Mouse (Mus musculus) forebrain, embryonic 12.5 days (tissue): Measurements from ENCODE around the gene Ascl1. TPM values are rescaled to one million over a fixed set of nuclear protein-coding genes. Genes with fewer than 3 reads are reported as not detected.

Experiments used
- ATAC-seq: fragments of 200-750 bp; cut with Nextera tagmentation; 2 replicates; pipeline ENCODE4 v1.8.0; 2017; ENCODE audit warnings: moderate TSS enrichment; ENCODE audit not compliant: low FRiP score
- H3K27ac ChIP-seq: fragments of 300-500 bp; sonication (generic); 2 replicates; pipeline ENCODE4 v1.5.1; 2016; ENCODE audit warnings: mild to moderate bottlenecking
- H3K27me3 ChIP-seq: fragments of 300-500 bp; sonication (generic); 2 replicates; pipeline ENCODE4 v1.6.1; 2016; ENCODE audit warnings: mild to moderate bottlenecking
- H3K36me3 ChIP-seq: fragments of 300-500 bp; sonication (generic); replicated peaks from 2 replicates; pipeline ENCODE4 v1.6.1; 2016; ENCODE audit warnings: mild to moderate bottlenecking
- H3K4me1 ChIP-seq: fragments of 300-500 bp; sonication (generic); 2 replicates; pipeline ENCODE4 v1.6.1; 2016
- H3K4me2 ChIP-seq: fragments of 300-500 bp; sonication (generic); 2 replicates; pipeline ENCODE4 v1.6.1; 2016; ENCODE audit warnings: mild to moderate bottlenecking, moderate library complexity
- H3K4me3 ChIP-seq: fragments of 300-500 bp; sonication (generic); replicated peaks from 2 replicates; pipeline ENCODE4 v1.5.1; 2016; ENCODE audit warnings: mild to moderate bottlenecking
- H3K9ac ChIP-seq: fragments of 300-500 bp; sonication (generic); 2 replicates; pipeline ENCODE4 v1.6.1; 2016; ENCODE audit warnings: mild to moderate bottlenecking
- H3K9me3 ChIP-seq: fragments of 300-500 bp; sonication (generic); 2 replicates; pipeline ENCODE4 v1.6.1; 2016
- WGBS: fragments of 180-500 bp; shearing (Covaris S2); methylation state at CpG from one replicate; pipeline ENCODE4 v1.1.7; 2016; 5-methylcytosine and 5-hydroxymethylcytosine counted together
- polyA plus RNA-seq: library from polyadenylated mRNA; unstranded; fragments of >200 nt; fragmentation: Nextera tagmentation; extraction: Ambion mirVana; gene quantifications from 2 replicates; pipeline ENCODE4 v1.2.1, GENCODE M21; 2016

Gene Ascl1
- polyA plus RNA-seq, 1 experiment from 2014 or later: 62.3 TPM

GRCm38 (mm10) chr10:87477895-87478294 lies 15.6 kb downstream of the Ascl1 start:
- no peak overlapping the region for H3K9ac ChIP-seq
- H3K36me3 ChIP-seq: no peaks in the 10 kb centered on the region
- H3K4me2 ChIP-seq: no peak overlapping the region
- H3K9me3 ChIP-seq: no peaks in the 10 kb centered on the region
- 83% methylated on average over 5 of the region's 5 CpGs for WGBS
- no peak for ATAC-seq
- H3K4me1 ChIP-seq: peaks cover 24% of the 10 kb centered on the region
- H3K27me3 ChIP-seq: peaks cover 6% of the 10 kb centered on the region; the same call in 1 of the 2 replicates
- H3K27ac ChIP-seq: no peak overlapping the region
- no peak overlapping the region for H3K4me3 ChIP-seq

GRCm38 (mm10) chr10:87474971-87475370 lies 18.5 kb downstream of the Ascl1 start:
- Histone ChIP-seq H3K9ac (no peak overlapping the region), H3K36me3 (no peaks in the 10 kb centered on the region), H3K9me3 (no peaks in the 10 kb centered on the region), H3K4me3 (no peak overlapping the region), H3K4me2 (no peak overlapping the region), H3K4me1 (peaks cover 28% of the 10 kb centered on the region), H3K27ac (no peak overlapping the region), H3K27me3 (no peaks in the 10 kb centered on the region)
- 38% methylated on average over 2 of the region's 2 CpGs for WGBS
- ATAC-seq: no peak

GRCm38 (mm10) chr10:87473475-87474131 lies 19.9 kb downstream of the Ascl1 start:
- H3K4me3 ChIP-seq: no peak overlapping the region
- H3K36me3 ChIP-seq: no peaks in the 10 kb centered on the region
- H3K9ac ChIP-seq: no peak overlapping the region
- H3K27me3 ChIP-seq: no peaks in the 10 kb centered on the region
- ATAC-seq: 0 out of 2 replicates have a peak, but pooled peaks have one; percentile 49
- H3K4me1 ChIP-seq: peaks cover 28% of the 10 kb centered on the region
- no peaks in the 10 kb centered on the region for H3K9me3 ChIP-seq
- H3K4me2 ChIP-seq: no peak overlapping the region
- H3K27ac ChIP-seq: no peak overlapping the region; the same call in 1 of the 2 replicates
- WGBS: 38% methylated on average over 10 of the region's 10 CpGs

- Histone ChIP-seq H3K4me2 (no peak overlapping the region), H3K36me3 (no peaks in the 10 kb centered on the region), H3K9ac (no peak overlapping the region), H3K4me3 (no peak overlapping the region), H3K4me1 (peaks cover 31% of the 10 kb centered on the region), H3K27ac (0 out of 2 replicates have a peak overlapping the region, but pooled peaks have one; percentile 25), H3K9me3 (no peaks in the 10 kb centered on the region), H3K27me3 (peaks cover 2% of the 10 kb centered on the region; the same call in 1 of the 2 replicates)
- WGBS: 94% methylated on average over 3 of the region's 3 CpGs
- ATAC-seq: no peak
Observed at GRCm38 (mm10) chr10:87450777-87451176, 42.7 kb downstream of the Ascl1 start.

GRCm38 (mm10) chr10:87449368-87449767 lies 44.1 kb downstream of the Ascl1 start:
- no peak overlapping the region for H3K4me3 ChIP-seq
- no peaks in the 10 kb centered on the region for H3K36me3 ChIP-seq
- peaks cover 2% of the 10 kb centered on the region; the same call in 1 of the 2 replicates for H3K27me3 ChIP-seq
- H3K9me3 ChIP-seq: no peaks in the 10 kb centered on the region
- H3K4me1 ChIP-seq: peaks cover 31% of the 10 kb centered on the region
- no peak overlapping the region for H3K9ac ChIP-seq
- WGBS: 77% methylated on average over 6 of the region's 6 CpGs
- ATAC-seq: no peak
- H3K27ac ChIP-seq: 0 out of 2 replicates have a peak overlapping the region, but pooled peaks have one; percentile 8
- H3K4me2 ChIP-seq: no peak overlapping the region

GRCm38 (mm10) chr10:87448257-87448656 lies 45.2 kb downstream of the Ascl1 start:
- H3K9me3 ChIP-seq: no peaks in the 10 kb centered on the region
- peaks cover 35% of the 10 kb centered on the region for H3K4me1 ChIP-seq
- H3K4me2 ChIP-seq: peak overlapping the region; percentile 40
- ATAC-seq: no peak
- 14% methylated on average over 5 of the region's 5 CpGs for WGBS
- H3K9ac ChIP-seq: no peak overlapping the region
- 0 out of 2 replicates have a peak, but pooled peaks cover 2% of the 10 kb centered on the region for H3K27me3 ChIP-seq
- H3K4me3 ChIP-seq: no peak overlapping the region
- H3K27ac ChIP-seq: peak overlapping the region; percentile 87
- H3K36me3 ChIP-seq: no peaks in the 10 kb centered on the region

- Histone ChIP-seq H3K27me3 (0 out of 2 replicates have a peak, but pooled peaks cover 2% of the 10 kb centered on the region), H3K27ac (peak overlapping the region; percentile 87), H3K4me2 (peak overlapping the region; percentile 40), H3K9me3 (no peaks in the 10 kb centered on the region), H3K4me1 (peaks cover 35% of the 10 kb centered on the region), H3K9ac (no peak overlapping the region), H3K36me3 (no peaks in the 10 kb centered on the region), H3K4me3 (no peak overlapping the region)
- 0% methylated on average over 9 of the region's 9 CpGs for WGBS
- ATAC-seq: peak; percentile 97
Observed at GRCm38 (mm10) chr10:87447754-87448095, 45.7 kb downstream of the Ascl1 start.

GRCm38 (mm10) chr10:87446829-87447753 lies 46.4 kb downstream of the Ascl1 start:
- Histone ChIP-seq H3K4me1 (peaks cover 35% of the 10 kb centered on the region), H3K9me3 (no peaks in the 10 kb centered on the region), H3K27ac (peak overlapping the region; percentile 88), H3K36me3 (no peaks in the 10 kb centered on the region), H3K4me2 (peak overlapping the region; percentile 40), H3K4me3 (0 out of 2 replicates have a peak overlapping the region, but pooled peaks have one; percentile 2), H3K27me3 (0 out of 2 replicates have a peak, but pooled peaks cover 2% of the 10 kb centered on the region), H3K9ac (no peak overlapping the region)
- ATAC-seq: peak; percentile 51
- WGBS: 11% methylated on average over 13 of the region's 13 CpGs

GRCm38 (mm10) chr10:87446139-87446828 lies 47.2 kb downstream of the Ascl1 start:
- Histone ChIP-seq H3K4me1 (peaks cover 35% of the 10 kb centered on the region), H3K4me2 (no peak overlapping the region), H3K9ac (no peak overlapping the region), H3K27ac (peak overlapping the region; percentile 88), H3K4me3 (no peak overlapping the region), H3K27me3 (0 out of 2 replicates have a peak, but pooled peaks cover 2% of the 10 kb centered on the region), H3K9me3 (no peaks in the 10 kb centered on the region), H3K36me3 (no peaks in the 10 kb centered on the region)
- no peak for ATAC-seq
- WGBS: 55% methylated on average over 2 of the region's 2 CpGs
